Mouse (Mus musculus) heart, postnatal 14 days (tissue): Measurements from ENCODE around the gene Armh3. TPM values are rescaled to one million over a fixed set of nuclear protein-coding genes. Genes with fewer than 3 reads are reported as not detected.
A peak's percentile ranks its signal among the peaks of the same experiment; 100 is the strongest.
"Not testable (repeated sequence)": the region's sequence is repeated elsewhere in the genome, so short reads cannot be mapped to it uniquely, and the experiment has no call there.

ENCODE experiments used
- DNase-seq, 2 experiments: peaks; one replicate each; pipeline ENCODE4 v3.0.0; 2021 to 2022
- intact Hi-C: fragments of 180-260 bp; cut with DNase I; formaldehyde crosslinking; loops from one replicate; pipeline ENCODE4 v1.15.1; 2025
- total RNA-seq, 2 experiments: library from RNA; stranded (reverse); gene quantifications; 2 replicates each; pipeline ENCODE4 v1.2.3; 2021

Gene Armh3
- total RNA-seq, 2 experiments from 2014 or later = 12.9 to 16.5 TPM

DNA sequence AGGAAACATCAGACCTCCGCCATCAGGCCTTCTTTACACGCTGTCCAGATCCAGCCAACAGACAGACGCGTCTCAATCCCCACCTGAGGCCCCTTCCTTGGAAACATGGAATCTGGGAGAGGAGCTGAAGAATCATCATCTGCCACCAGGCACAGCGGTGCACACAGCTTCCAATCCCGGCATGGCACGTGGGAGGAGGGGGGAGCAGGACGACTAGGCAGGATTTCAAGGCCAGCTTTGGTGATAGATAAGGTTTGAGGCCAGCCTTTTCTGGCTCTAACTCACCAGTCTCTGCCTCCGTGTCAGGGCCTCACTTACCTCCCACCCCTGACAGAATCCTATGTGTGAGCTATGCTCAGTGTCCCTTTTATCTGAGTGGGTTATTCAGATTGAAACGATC, 162.8 kb downstream of the Armh3 start:
- intact Hi-C loops = no loop called here
- DNase-seq = no peak

DNA sequence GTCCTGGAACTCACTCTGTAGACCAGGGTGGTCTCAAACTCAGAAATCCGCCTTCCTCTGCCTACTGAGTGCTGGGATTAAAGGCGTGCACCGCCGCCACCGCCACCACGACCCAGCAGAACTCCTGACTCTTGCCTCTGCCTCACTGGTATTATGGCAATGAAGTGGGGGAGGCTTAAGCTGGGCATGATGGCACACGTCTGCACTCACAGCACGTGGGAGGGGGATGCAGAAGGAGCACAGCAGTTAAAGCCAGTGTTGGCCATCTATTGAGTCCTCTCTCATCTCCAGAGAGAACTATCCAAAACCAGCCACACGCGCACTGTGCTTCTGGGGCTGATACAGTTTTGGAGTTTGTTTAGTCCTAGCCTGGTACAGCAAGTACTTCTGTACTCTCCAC, 164.6 kb downstream of the Armh3 start:
- no peak for DNase-seq
- intact Hi-C loops = no loop called here

GRCm38 (mm10) chr19:45830679-45831078, 167.6 kb downstream of the Armh3 start:
- intact Hi-C loops = loop anchor here (2.0 kb wide), 1 partner anchor 16 kb away; no protein-coding TSS in a partner anchor
- DNase-seq = no peak

GRCm38 (mm10) chr19:45827736-45828135, 170.6 kb downstream of the Armh3 start:
- intact Hi-C loops = no loop called here
- no peak for DNase-seq

DNA sequence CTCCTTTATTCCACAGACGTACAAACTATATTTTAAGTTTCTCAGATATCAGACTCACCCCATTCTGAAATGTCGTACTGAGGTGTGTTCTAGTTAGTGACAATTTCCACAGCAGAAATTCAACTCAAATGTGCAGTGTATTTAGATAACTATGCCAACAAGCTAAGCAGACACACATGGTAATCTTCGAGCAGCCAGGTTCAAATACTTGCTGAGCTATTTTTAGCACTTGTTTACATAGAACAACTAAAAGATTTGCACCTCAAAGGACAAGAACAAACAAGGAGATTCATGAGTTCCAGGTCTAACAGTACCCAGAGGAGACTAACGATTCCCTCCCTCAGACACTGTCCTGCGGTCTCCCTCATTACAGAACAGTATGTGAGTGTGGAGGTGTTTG, 171.2 kb downstream of the Armh3 start:
- no peak for DNase-seq
- intact Hi-C loops = no loop called here

DNA sequence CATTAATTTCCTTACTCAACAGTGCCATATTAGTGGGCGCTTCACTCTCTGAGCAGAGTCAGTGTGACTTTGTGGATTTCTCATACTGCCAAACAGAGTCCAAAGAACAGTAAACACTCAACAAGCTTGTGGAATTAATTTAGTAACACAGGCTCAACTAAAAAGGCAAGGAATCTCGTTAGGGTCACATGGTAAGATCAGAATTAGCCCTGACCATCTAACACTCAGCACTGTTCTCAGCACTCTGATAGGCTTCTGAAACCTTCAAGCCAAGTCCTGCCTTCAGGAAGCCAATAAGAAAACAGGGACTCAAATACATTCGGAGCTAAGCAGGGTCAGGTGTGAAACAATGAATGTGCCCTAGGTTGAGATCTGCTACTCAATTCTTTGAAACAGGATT, 172.1 kb downstream of the Armh3 start:
- no peak for DNase-seq
- intact Hi-C loops = no loop called here

GRCm38 (mm10) chr19:45821832-45822231, 176.5 kb downstream of the Armh3 start:
- intact Hi-C loops = no loop called here
- no peak for DNase-seq

GRCm38 (mm10) chr19:45817816-45818490, 180.3 kb downstream of the Armh3 start:
- no peak for DNase-seq
- intact Hi-C loops = no loop called here

GRCm38 (mm10) chr19:45816727-45817126, 181.6 kb downstream of the Armh3 start:
- DNase-seq = no peak
- intact Hi-C loops = no loop called here

DNA sequence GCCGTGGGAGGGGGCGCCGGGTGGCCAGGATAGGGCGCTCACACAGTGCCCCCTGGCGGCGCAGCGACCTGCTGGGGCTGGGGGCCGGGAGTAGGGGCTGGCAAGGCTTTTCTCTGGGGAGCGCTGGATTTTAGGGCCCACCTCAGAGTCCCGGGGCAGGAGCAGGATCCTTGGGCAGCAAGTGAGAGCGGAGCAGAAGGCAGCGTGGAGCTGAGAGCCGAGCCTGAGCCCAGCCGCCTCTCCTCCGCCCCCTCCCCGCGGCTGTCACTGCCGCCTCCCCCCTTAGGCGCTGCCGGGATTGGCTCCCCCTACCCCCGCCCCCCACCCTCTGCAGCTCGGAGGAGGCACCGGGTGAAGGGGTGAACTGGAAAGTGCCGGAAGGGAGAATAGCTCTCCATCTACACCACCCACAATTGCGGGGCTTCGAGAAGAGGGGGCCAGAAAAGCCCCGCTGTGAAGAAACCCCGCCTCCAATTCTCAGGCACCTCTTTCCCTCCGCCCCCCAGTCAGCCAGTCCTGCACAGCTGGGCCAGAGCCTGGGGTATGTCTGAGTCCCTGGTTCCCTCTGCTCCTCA, 182.4 kb downstream of the Armh3 start, which contains the start of gene Kcnip2:
Gene Kcnip2, minus strand, starts transcription at position 231 of the 575 bp plus-strand sequence.
- peak; percentile 53 to 62 for DNase-seq
- intact Hi-C loops = loop anchor here (2.0 kb wide), 1 partner anchor 15 kb away; no protein-coding TSS in a partner anchor

DNA sequence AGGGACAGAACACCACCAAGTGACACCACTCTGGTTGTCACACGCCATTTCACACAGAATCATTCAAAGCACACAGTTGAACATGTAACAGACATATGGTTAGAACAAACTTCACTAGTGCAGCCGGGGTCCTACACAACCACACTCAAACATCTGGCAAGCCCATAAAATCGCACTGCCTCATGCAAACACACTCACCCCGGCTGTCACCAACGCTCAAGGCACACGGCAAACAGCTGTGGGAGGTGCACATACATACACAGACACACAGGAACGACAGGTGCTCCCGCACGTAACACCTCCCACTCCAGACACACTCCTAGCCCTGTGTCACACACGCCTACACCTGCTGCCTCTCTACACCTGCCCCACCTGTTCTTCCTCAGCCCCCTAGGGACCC, 183.1 kb downstream of the Armh3 start:
- intact Hi-C loops = loop anchor here (2.0 kb wide), 1 partner anchor 16 kb away; no protein-coding TSS in a partner anchor
- no peak for DNase-seq

- intact Hi-C loops = loop anchor here (1.0 to 2.0 kb wide), 3 partner anchors 17 to 201 kb away; no protein-coding TSS in a partner anchor
- DNase-seq = no peak
Measured at GRCm38 (mm10) chr19:45813801-45814200, 184.5 kb downstream of the Armh3 start.

GRCm38 (mm10) chr19:45813263-45813662, 185.0 kb downstream of the Armh3 start:
- peak; percentile 84 to 92 for DNase-seq
- intact Hi-C loops = loop anchor here (1.0 to 2.0 kb wide), 2 partner anchors 140 to 202 kb away; no protein-coding TSS in a partner anchor

DNA sequence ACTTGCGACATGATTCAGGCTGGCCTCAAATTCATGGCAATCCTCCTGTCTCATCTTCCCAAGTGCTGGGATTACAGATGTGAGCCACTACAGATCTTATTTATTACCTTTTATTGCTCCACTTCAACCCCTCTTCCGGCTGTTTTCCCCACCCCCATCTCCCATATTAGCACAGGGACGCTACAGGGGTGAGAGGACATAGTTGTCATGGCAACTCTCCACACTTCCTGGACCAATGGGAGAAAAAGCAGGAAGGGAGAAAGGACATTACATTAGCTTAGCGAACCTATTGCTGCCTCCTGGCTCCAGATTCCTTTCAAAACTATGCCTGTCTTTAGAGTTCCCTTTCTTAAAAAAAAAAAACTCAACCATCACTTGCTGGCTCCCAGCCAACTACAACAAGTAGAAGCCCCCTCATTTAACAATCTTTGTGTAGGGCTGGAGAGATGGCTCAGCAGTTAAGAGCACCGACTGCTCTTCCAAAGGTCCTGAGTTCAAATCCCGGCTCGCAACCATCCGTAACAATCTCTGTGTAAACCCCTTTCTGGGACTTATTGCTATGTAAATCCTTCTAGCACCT, 185.5 kb downstream of the Armh3 start:
- DNase-seq = no peak
- intact Hi-C loops = loop anchor here (1.0 to 2.0 kb wide), 2 partner anchors 141 to 202 kb away; no protein-coding TSS in a partner anchor

DNA sequence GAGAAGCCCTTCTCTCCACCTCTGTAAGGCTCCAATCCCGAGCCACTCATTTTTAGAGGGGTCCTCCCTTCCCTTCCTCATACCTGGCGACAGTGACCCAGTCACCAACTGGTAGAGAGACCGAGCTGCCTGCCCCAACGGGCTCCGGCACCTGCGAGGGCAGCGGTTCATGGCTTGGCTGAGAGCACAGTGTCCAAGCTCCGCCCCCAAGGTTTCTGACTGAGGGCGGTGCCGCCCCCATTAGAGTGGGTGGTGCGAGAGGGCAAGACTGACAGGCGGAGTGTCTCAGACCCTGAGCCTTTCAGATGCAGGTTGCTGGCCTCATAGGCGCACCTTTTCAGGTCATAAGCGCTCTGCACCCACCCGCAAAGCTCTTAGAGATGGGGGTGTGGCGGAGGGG, 186.2 kb downstream of the Armh3 start:
- intact Hi-C loops = loop anchor here (2.0 kb wide), 1 partner anchor 203 kb away; no protein-coding TSS in a partner anchor
- peak in 1 of 2 experiments; percentile 40 for DNase-seq

- DNase-seq = no peak
- intact Hi-C loops = no loop called here
Measured at GRCm38 (mm10) chr19:45811028-45811674, 187.1 kb downstream of the Armh3 start.

- intact Hi-C loops = no loop called here
- no peak for DNase-seq
Measured at GRCm38 (mm10) chr19:45807732-45808131, 190.6 kb downstream of the Armh3 start.

DNA sequence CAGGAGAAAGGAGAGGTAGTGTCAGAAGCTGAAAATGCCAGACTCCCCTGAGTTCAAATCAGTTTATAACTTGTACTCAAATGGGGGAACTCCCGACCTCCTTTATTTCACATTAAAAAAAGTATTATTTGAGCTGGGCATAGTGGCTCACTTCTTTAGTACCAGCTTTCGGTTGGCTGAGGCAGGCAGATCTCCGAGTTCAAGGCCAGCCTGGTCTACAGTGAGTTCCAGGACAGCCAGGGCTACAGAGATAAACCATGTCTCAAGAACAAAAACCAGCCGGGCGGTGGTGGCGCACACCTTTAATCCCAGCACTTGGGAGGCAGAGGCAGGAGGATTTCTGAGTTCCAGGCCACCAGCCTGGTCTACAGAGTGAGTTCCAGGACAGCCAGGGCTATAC, 192.5 kb downstream of the Armh3 start:
- intact Hi-C loops, DNase-seq: not testable (repeated sequence)

GRCm38 (mm10) chr19:45804593-45805368, 193.5 kb downstream of the Armh3 start:
- intact Hi-C loops = no loop called here
- peak in 1 of 2 experiments; percentile 48 for DNase-seq

DNA sequence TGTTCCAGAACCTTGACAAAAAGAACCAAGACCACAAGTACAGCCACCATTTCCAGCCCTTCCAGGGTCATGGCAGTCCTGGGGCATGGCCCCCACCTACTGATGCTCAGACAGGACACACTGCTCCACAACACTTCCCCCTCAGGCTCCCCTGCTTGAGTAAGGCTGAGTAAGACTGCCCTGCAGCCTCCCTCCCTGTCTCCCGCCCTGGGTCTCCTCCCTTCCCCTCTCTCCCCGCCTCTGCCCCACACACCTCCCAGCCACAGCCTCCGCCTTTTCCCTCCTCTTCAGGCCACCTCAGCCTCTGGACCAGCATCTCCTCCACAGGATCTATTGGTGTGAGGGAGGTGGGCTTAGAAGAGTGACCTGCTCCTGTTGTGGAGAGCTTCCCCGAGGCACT, 194.9 kb downstream of the Armh3 start:
- intact Hi-C loops = no loop called here

More for the DNA sequence above, 194.9 kb downstream of the Armh3 start:
- no peak for DNase-seq
